Mouse (Mus musculus) C2C12 (cell line): ENCODE results near the gene Rcor1. TPM values are rescaled to one million over a fixed set of nuclear protein-coding genes. Genes with fewer than 3 reads are reported as not detected.
A peak's percentile ranks its signal among the peaks of the same experiment; 100 is the strongest.

Source experiments
- H3K27me3 ChIP-seq: one replicate; pipeline ENCODE4 v1.6.1; 2011; ENCODE audit not compliant: control insufficient read depth, insufficient read depth, insufficient read length
- H3K36me3 ChIP-seq: one replicate; pipeline ENCODE4 v1.6.1; 2011; ENCODE audit not compliant: control insufficient read depth, insufficient read depth
- H3K4me3 ChIP-seq: one replicate; pipeline ENCODE4 v1.5.1; 2011; ENCODE audit warnings: mild to moderate bottlenecking, control low read depth; ENCODE audit not compliant: poor library complexity, insufficient read depth, severe bottlenecking
- H3K79me2 ChIP-seq: one replicate; pipeline ENCODE4 v1.6.1; 2011; ENCODE audit not compliant: control insufficient read depth, insufficient read depth
- H3K79me3 ChIP-seq: one replicate; pipeline ENCODE4 v1.6.1; 2011; ENCODE audit warnings: low read depth, control low read depth
- H3ac ChIP-seq: one replicate; pipeline ENCODE3; 2011; ENCODE audit warnings: low read depth; ENCODE audit not compliant: control insufficient read depth, insufficient read length
- CEBPB ChIP-seq: IDR thresholded peaks from one replicate; pipeline ENCODE4 v1.6.1; 2011; ENCODE audit warnings: low read depth, mild to moderate bottlenecking, control low read depth, moderate library complexity
- CTCF ChIP-seq: IDR thresholded peaks from one replicate; pipeline ENCODE4 v1.5.1; 2011; ENCODE audit not compliant: control insufficient read depth, insufficient read depth, insufficient read length
- FOSL1 ChIP-seq: IDR thresholded peaks from one replicate; pipeline ENCODE4 v1.8.0; 2011; ENCODE audit warnings: mild to moderate bottlenecking, low read length; ENCODE audit not compliant: poor library complexity, insufficient read depth, severe bottlenecking
- MAX ChIP-seq: IDR thresholded peaks from one replicate; pipeline ENCODE4 v1.6.1; 2011; ENCODE audit warnings: mild to moderate bottlenecking, control low read depth
- MYOD1 ChIP-seq: IDR thresholded peaks from one replicate; pipeline ENCODE4 v1.6.1; 2011; ENCODE audit warnings: low read depth; ENCODE audit not compliant: control insufficient read depth, insufficient read length
- MYOG ChIP-seq: IDR thresholded peaks from one replicate; pipeline ENCODE4 v1.6.1; 2011; ENCODE audit not compliant: control insufficient read depth, insufficient read length; ENCODE audit errors: extremely low read depth
- USF1 ChIP-seq: IDR thresholded peaks from one replicate; pipeline ENCODE4 v1.6.1; 2011; ENCODE audit warnings: low read depth, mild to moderate bottlenecking, control low read depth, moderate library complexity
- polyA plus RNA-seq: library from polyadenylated mRNA; unstranded; fragments of >200 nt; fragmentation: generic; extraction: Trizol; gene quantifications from one replicate; pipeline ENCODE4 v1.2.1, GENCODE M21; 2012; ENCODE audit warnings: missing spikeins

The Rcor1 gene
- polyA plus RNA-seq, 1 experiment = 7.7 TPM

DNA sequence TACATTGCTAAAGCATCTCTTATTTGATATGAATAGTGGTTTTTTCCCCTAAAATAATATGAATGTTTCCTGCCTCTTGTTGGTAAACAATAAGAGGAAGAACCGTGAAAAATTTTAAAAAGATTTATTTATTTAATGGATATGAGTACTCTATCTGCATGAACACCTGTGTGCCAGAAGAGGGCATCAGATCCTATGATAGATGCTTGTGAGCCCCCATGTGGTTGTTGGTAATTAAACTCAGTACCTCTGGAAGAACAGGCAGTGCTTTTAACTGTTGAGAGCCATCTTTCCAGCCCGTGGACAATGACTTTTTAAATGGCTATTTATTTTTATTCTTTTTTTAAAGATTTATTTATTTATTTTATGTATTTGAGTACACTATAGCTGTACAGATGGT is 5.7 kb downstream of the Rcor1 start:
- H3K4me3 ChIP-seq = no peak overlapping the region
- no peak for TF ChIP-seq USF1
- peaks cover 99% of the 10 kb centered on the region for H3K79me2 ChIP-seq
- H3K36me3 ChIP-seq = peaks cover 11% of the 10 kb centered on the region
- peaks cover 71% of the 10 kb centered on the region for H3K79me3 ChIP-seq
- H3K27me3 ChIP-seq = no peaks in the 10 kb centered on the region
- H3ac ChIP-seq = no peak overlapping the region

DNA sequence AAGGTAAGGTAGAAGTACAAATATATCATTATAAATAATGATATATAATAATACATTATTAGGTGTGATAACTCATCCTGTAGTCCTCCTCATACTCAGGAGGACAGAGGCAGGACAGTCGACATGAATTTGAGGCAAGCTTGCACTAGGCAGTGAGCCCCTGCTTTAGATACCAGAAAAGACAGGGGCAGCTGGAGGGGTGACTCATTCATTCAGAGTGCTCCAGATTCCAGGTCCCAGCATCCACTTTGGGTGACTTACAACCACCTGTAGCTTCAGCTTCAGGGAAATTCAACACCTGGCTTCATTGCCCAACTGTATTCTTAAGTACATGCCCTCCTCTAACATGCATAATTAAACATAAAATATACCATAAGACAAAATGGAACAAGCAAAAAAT is 7.7 kb downstream of the Rcor1 start:
- Histone ChIP-seq H3K36me3 (peaks cover 11% of the 10 kb centered on the region), H3ac (no peak overlapping the region), H3K79me2 (peaks cover 99% of the 10 kb centered on the region), H3K27me3 (no peaks in the 10 kb centered on the region), H3K79me3 (peaks cover 62% of the 10 kb centered on the region), H3K4me3 (no peak overlapping the region)
- TF ChIP-seq USF1 (no peak), MYOD1 (peak; percentile 47), FOSL1 (no peak)

DNA sequence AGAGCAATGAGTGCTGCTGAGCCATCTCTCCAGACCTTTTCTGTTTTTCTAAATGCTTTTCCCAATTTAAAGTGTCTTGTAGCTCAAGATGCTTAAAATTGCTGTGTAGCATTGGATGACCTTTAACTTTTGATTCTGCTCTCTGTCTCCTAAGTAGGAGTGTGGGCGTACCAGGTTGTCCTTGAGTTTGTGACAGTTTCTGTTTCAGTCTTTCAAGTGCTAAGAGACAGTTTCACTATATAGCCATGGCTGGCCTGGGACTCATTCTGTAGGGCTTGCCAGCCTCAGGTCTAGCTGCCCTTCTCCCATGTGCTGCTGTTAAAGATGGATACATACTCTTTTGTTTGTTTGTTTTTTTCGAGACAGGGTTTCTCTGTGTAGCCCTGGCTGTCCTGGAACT is 9.1 kb downstream of the Rcor1 start:
- no peak for TF ChIP-seq CTCF
- H3K4me3 ChIP-seq = no peak overlapping the region
- H3ac ChIP-seq = no peak overlapping the region
- peaks cover 7% of the 10 kb centered on the region for H3K36me3 ChIP-seq
- H3K79me2 ChIP-seq = peaks cover 99% of the 10 kb centered on the region
- no peaks in the 10 kb centered on the region for H3K27me3 ChIP-seq
- H3K79me3 ChIP-seq = peaks cover 51% of the 10 kb centered on the region

DNA sequence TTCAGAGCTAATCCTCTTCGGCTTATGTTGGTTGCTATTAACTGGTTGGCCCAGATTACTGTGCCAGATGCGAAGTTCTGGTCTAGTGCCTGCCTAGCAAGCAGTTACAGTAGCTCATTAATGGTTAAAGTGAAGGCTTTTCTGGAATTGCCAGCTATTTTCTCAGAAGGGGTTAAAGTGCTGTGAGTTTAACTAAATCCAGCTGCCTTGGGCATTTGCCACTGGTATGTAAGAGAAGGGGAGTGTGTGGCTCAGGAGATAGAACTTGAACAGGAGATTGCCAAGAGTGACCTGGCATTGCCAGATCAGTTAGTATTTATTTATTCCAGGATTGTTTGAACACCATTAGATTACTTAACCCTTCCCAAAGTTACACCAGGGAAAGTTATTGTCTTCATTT is 11.1 kb downstream of the Rcor1 start:
- Histone ChIP-seq H3K4me3 (no peak overlapping the region), H3K79me2 (peaks cover 99% of the 10 kb centered on the region), H3K36me3 (no peaks in the 10 kb centered on the region), H3ac (no peak overlapping the region), H3K79me3 (peaks cover 44% of the 10 kb centered on the region), H3K27me3 (no peaks in the 10 kb centered on the region)
- TF ChIP-seq CTCF (no peak), CEBPB (no peak), MYOD1 (no peak), USF1 (no peak), MAX (no peak), FOSL1 (no peak)

DNA sequence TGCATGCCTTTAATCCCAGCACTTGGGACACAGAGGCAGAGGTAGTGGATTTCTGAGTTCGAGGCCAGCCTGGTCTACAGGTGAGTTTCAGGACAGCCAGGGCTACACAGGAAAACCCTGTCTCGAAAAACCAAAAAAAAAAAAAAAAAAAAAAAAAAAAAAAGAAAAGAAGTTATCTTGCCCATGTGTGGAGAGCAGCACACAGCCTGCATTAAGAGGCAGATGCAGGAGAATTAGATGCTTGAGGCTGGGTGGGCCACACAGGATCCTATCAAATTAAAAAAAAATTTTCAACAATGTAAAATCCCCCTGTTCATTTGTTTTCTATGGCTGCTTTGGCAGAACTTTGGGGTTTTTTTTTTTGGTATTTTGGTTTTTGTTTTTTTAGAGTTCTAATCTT is 24.2 kb downstream of the Rcor1 start:
- H3K4me3 ChIP-seq = no peak overlapping the region
- H3ac ChIP-seq = no peak overlapping the region
- no peak for TF ChIP-seq MYOG
- TF ChIP-seq FOSL1 = no peak
- TF ChIP-seq USF1 = no peak
- TF ChIP-seq MAX = no peak
- peaks cover 92% of the 10 kb centered on the region for H3K79me2 ChIP-seq
- H3K36me3 ChIP-seq = peaks cover 7% of the 10 kb centered on the region
- no peaks in the 10 kb centered on the region for H3K27me3 ChIP-seq
- H3K79me3 ChIP-seq = peaks cover 41% of the 10 kb centered on the region

DNA sequence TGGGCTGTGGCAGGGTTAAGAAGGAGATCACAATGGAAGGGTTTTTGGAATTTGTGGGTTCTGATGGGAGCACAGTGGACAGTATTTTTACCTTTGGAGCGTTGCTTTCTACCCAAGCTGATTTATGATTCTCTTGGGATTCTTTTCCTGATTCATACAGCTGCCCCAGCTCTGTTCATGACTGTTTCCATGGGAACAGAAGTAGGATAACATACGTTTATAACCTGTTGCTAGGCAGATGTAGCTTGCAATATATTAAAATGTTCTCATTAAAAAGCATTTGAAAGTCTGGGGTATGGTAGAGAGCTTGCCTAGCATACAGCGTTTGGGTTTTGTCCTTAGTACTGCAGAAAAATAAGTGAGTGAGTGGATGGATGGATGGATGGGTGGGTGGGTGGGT is 25.1 kb downstream of the Rcor1 start:
- no peak overlapping the region for H3ac ChIP-seq
- H3K79me3 ChIP-seq = peaks cover 35% of the 10 kb centered on the region
- H3K79me2 ChIP-seq = peaks cover 92% of the 10 kb centered on the region
- no peak for TF ChIP-seq CEBPB
- no peak for TF ChIP-seq CTCF
- TF ChIP-seq FOSL1 = no peak
- TF ChIP-seq USF1 = no peak
- TF ChIP-seq MYOG = no peak
- TF ChIP-seq MAX = no peak
- TF ChIP-seq MYOD1 = no peak
- H3K27me3 ChIP-seq = no peaks in the 10 kb centered on the region
- peaks cover 7% of the 10 kb centered on the region for H3K36me3 ChIP-seq
- H3K4me3 ChIP-seq = no peak overlapping the region

DNA sequence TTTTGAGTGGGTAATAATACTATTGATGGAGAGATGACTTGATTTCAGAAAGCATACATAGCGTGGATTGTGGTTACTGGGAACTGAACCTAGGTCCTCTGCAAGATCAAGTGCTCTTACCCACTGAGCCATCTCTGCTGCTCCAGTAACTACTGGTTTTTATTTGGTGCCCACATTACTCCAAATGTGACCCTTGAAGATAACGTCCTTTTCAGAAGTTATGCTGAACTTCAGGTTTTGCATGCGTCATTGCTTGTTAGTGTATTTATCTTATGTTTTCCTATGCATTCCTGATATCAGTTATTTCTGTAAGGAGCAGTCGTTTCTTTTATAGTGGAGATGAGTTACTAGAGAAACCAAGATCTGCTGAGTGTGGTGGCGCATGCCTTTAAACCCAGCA is 26.2 kb downstream of the Rcor1 start:
- Histone ChIP-seq H3K79me2 (peaks cover 90% of the 10 kb centered on the region), H3K27me3 (no peaks in the 10 kb centered on the region), H3K36me3 (peaks cover 7% of the 10 kb centered on the region), H3ac (no peak overlapping the region), H3K4me3 (no peak overlapping the region), H3K79me3 (peaks cover 34% of the 10 kb centered on the region)
- no peak for TF ChIP-seq MYOD1
- TF ChIP-seq FOSL1 = no peak
- no peak for TF ChIP-seq MAX
- TF ChIP-seq CEBPB = no peak
- TF ChIP-seq MYOG = no peak
- TF ChIP-seq USF1 = no peak
- no peak for TF ChIP-seq CTCF
